Mouse (Mus musculus) C2C12 (cell line): ENCODE measurements around the gene Dazap2. TPM values are rescaled to one million over a fixed set of nuclear protein-coding genes. Genes with fewer than 3 reads are reported as not detected.
"Not testable (repeated sequence)": the region's sequence is repeated elsewhere in the genome, so short reads cannot be mapped to it uniquely, and the experiment has no call there.

Experiments
- H3K27me3 ChIP-seq: one replicate; pipeline ENCODE4 v1.6.1; 2011; ENCODE audit not compliant: control insufficient read depth, insufficient read depth, insufficient read length
- H3K36me3 ChIP-seq: one replicate; pipeline ENCODE4 v1.6.1; 2011; ENCODE audit not compliant: control insufficient read depth, insufficient read depth
- H3K4me3 ChIP-seq: one replicate; pipeline ENCODE4 v1.5.1; 2011; ENCODE audit warnings: mild to moderate bottlenecking, control low read depth; ENCODE audit not compliant: poor library complexity, insufficient read depth, severe bottlenecking
- H3K79me2 ChIP-seq: one replicate; pipeline ENCODE4 v1.6.1; 2011; ENCODE audit not compliant: control insufficient read depth, insufficient read depth
- H3K79me3 ChIP-seq: one replicate; pipeline ENCODE4 v1.6.1; 2011; ENCODE audit warnings: low read depth, control low read depth
- H3ac ChIP-seq: one replicate; pipeline ENCODE3; 2011; ENCODE audit warnings: low read depth; ENCODE audit not compliant: control insufficient read depth, insufficient read length
- CEBPB ChIP-seq: IDR thresholded peaks from one replicate; pipeline ENCODE4 v1.6.1; 2011; ENCODE audit warnings: low read depth, mild to moderate bottlenecking, control low read depth, moderate library complexity
- CTCF ChIP-seq: IDR thresholded peaks from one replicate; pipeline ENCODE4 v1.5.1; 2011; ENCODE audit not compliant: control insufficient read depth, insufficient read depth, insufficient read length
- FOSL1 ChIP-seq: IDR thresholded peaks from one replicate; pipeline ENCODE4 v1.8.0; 2011; ENCODE audit warnings: mild to moderate bottlenecking, low read length; ENCODE audit not compliant: poor library complexity, insufficient read depth, severe bottlenecking
- MAX ChIP-seq: IDR thresholded peaks from one replicate; pipeline ENCODE4 v1.6.1; 2011; ENCODE audit warnings: mild to moderate bottlenecking, control low read depth
- MYOD1 ChIP-seq: IDR thresholded peaks from one replicate; pipeline ENCODE4 v1.6.1; 2011; ENCODE audit warnings: low read depth; ENCODE audit not compliant: control insufficient read depth, insufficient read length
- MYOG ChIP-seq: IDR thresholded peaks from one replicate; pipeline ENCODE4 v1.6.1; 2011; ENCODE audit not compliant: control insufficient read depth, insufficient read length; ENCODE audit errors: extremely low read depth
- USF1 ChIP-seq: IDR thresholded peaks from one replicate; pipeline ENCODE4 v1.6.1; 2011; ENCODE audit warnings: low read depth, mild to moderate bottlenecking, control low read depth, moderate library complexity
- polyA plus RNA-seq: library from polyadenylated mRNA; unstranded; fragments of >200 nt; fragmentation: generic; extraction: Trizol; gene quantifications from one replicate; pipeline ENCODE4 v1.2.1, GENCODE M21; 2012; ENCODE audit warnings: missing spikeins

Gene Dazap2
- polyA plus RNA-seq, 1 experiment, result 142 TPM

DNA sequence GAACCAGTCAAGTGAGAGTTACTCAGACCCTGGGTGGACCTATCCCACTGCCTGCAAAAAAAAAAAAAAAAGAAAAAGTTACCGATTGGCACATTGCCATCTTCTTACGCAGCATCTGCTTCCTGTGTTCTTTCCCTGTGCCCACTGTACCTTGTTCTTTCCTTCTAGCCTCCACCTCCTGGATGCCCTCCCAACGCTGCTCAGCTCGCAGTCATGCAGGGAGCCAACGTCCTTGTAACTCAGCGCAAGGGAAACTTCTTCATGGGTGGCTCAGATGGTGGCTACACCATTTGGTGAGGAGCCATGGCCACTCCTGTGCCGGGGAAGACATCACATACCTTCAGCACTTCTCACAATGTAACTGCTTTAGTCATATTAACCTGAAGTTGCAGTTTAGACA lies 4.1 kb downstream of the Dazap2 start:
- no peak for TF ChIP-seq USF1
- Histone ChIP-seq H3K79me3 (peaks cover 15% of the 10 kb centered on the region), H3ac (no peak overlapping the region), H3K79me2 (peaks cover 21% of the 10 kb centered on the region), H3K4me3 (no peak overlapping the region), H3K36me3 (peaks cover 51% of the 10 kb centered on the region), H3K27me3 (no peaks in the 10 kb centered on the region)

DNA sequence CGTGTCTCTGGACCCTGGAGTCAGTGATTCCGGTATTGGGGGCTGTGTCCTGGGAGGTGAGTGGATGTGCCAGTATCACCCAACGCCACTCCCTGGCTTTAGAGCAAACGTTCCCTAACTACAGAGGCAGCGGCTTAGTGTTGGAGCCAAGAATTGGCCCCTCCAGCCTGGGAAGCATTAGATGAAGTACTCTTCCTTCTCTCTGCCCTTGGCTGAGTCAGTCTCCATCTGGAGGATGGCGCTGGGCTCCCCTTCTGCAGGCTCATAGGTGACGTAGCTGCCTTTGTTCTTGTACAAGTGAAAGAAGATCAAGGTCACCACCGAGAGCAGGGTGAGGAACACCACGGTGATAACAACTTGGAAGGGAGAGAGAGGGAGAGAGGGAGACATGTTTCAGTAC lies 6.5 kb downstream of the Dazap2 start:
- not testable (repeated sequence) for H3K79me3 ChIP-seq, H3K4me3 ChIP-seq, H3K27me3 ChIP-seq, H3ac ChIP-seq
- Histone ChIP-seq H3K36me3 (peaks cover 49% of the 10 kb centered on the region), H3K79me2 (peaks cover 13% of the 10 kb centered on the region)

DNA sequence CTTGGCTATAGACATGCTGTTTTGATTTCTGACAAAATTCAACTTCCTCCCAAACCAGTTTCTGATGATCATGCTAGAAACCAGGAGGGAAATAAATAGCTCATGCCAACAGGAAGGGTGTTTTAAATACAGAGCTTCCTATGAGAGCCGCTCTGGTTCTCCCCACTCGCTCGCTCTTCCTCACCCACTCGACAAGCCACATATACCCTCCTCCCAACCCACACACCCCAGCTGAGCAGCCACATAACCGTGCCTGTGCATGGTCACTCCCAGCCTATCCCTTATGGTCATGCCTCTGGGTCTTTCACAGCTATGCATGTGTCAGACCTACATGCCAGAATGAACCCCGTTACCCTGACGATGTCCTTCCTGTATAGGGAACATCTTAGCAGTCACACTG lies 7.0 kb downstream of the Dazap2 start:
- peaks cover 2% of the 10 kb centered on the region for H3K79me3 ChIP-seq
- peaks cover 8% of the 10 kb centered on the region for H3K79me2 ChIP-seq
- peaks cover 44% of the 10 kb centered on the region for H3K36me3 ChIP-seq
- H3K27me3 ChIP-seq, result no peaks in the 10 kb centered on the region
- TF ChIP-seq USF1, result no peak
- no peak for TF ChIP-seq MAX
- TF ChIP-seq MYOG, result no peak
- TF ChIP-seq MYOD1, result no peak
- H3ac ChIP-seq, result no peak overlapping the region
- H3K4me3 ChIP-seq, result no peak overlapping the region

DNA sequence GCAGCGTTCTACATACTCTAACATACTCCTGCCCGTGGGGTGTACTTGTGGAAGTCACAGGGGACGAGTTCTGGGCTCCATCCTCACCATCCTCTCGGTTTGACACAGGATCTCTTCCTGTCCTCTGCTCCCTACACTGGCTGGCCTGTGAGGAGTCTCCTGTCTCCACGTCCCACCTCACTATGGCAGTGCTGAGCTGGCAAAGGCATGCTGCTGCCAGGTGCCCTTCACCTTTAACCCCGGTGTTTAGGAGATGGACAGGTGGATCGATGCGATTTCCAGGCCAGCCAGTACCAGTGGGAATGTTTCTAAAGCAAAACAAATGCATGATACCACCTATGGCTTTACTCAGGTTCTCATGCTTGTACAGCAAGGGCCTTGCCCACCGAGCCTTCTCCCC lies 8.6 kb downstream of the Dazap2 start:
- no peaks in the 10 kb centered on the region for H3K79me2 ChIP-seq
- H3K27me3 ChIP-seq, result no peaks in the 10 kb centered on the region
- H3ac ChIP-seq, result no peak overlapping the region
- no peaks in the 10 kb centered on the region for H3K79me3 ChIP-seq
- no peak overlapping the region for H3K4me3 ChIP-seq
- H3K36me3 ChIP-seq, result peaks cover 28% of the 10 kb centered on the region
- no peak for TF ChIP-seq CTCF
- no peak for TF ChIP-seq MYOG
- TF ChIP-seq USF1, result no peak
- no peak for TF ChIP-seq MAX
- no peak for TF ChIP-seq CEBPB
- TF ChIP-seq FOSL1, result no peak
- no peak for TF ChIP-seq MYOD1

DNA sequence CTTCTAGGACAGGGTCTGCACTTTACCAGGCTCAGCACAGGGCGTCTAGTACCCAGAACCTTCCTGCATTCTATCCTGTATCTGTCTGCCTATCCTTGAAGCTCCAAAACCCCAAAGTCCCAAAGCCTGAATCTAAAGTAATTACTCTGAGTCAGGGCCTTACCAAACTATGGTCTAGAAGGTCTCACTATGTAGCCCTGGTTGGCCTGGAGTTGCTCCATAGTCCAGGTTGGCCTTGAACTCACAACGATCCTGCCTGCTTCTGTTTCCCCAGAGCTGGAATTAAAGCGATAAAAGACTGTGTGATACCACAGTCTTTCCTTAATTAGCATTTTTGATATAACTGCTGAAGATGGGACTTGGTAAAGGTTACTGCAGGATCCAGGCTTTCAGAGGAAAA lies 9.3 kb downstream of the Dazap2 start:
- Histone ChIP-seq H3K79me2 (no peaks in the 10 kb centered on the region), H3ac (no peak overlapping the region), H3K4me3 (no peak overlapping the region), H3K36me3 (peaks cover 22% of the 10 kb centered on the region), H3K27me3 (no peaks in the 10 kb centered on the region), H3K79me3 (no peaks in the 10 kb centered on the region)
- TF ChIP-seq CTCF (no peak), MAX (no peak), MYOD1 (no peak), FOSL1 (no peak), USF1 (no peak), MYOG (no peak), CEBPB (no peak)

DNA sequence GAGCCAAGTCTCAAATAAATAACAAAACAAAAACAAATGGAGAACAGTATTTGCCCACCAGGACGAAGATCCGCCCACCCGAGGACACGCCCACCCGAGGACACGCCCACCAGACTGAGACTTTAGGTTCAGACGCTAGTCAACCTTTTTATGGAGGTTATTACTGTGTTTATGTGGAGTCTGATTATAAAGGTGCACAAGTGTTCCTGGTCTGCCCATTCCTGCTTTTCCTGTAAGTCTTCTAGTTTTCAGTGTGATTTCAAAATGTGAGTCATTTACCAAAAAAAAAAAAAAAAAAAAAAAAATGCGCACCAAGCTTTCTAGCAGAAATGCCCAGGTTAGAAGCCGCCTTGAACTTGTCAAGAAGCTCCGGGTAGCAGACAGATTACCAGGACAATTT lies 12.1 kb downstream of the Dazap2 start:
- Histone ChIP-seq H3K27me3 (no peaks in the 10 kb centered on the region), H3K79me2 (no peaks in the 10 kb centered on the region), H3K36me3 (no peaks in the 10 kb centered on the region), H3K79me3 (no peaks in the 10 kb centered on the region), H3ac (no peak overlapping the region), H3K4me3 (no peak overlapping the region)
- TF ChIP-seq CEBPB (no peak), FOSL1 (no peak), USF1 (no peak), MYOG (no peak), CTCF (no peak), MAX (no peak), MYOD1 (no peak)

DNA sequence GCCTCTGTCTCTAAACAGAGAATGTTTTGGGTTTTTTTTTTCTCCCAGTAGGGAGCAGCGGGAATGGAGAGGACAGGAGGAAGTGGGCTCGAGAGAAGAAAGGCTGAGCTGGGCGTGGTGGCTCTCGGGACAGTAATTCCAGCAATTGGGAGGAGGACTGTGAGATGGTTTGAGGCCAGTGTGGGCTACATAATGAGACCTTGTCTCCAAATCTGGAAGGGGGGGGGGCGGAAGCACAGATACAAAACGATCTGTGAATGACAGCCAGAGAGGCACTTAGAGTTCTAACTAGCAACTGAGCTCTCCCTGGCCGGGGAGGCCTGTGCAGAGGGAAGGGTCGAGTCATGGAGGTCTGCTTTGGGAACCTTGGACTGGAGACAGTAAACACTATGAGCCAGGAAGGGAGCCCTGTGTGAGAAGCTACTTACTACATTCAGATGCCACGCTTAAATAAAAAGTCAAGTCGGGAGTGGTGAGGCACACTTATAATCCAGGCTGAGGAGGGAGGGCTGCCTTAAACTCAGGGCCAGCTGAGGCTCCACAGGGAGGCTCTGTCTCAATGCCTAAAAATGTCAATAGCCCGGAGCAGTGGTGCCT lies 12.7 kb downstream of the Dazap2 start:
- H3K4me3 ChIP-seq, result no peak overlapping the region
- no peaks in the 10 kb centered on the region for H3K79me3 ChIP-seq
- no peaks in the 10 kb centered on the region for H3K27me3 ChIP-seq
- H3ac ChIP-seq, result no peak overlapping the region
- no peaks in the 10 kb centered on the region for H3K36me3 ChIP-seq
- TF ChIP-seq FOSL1, result no peak
- no peak for TF ChIP-seq MAX
- no peak for TF ChIP-seq CTCF
- no peak for TF ChIP-seq MYOG
- TF ChIP-seq USF1, result no peak
- TF ChIP-seq CEBPB, result no peak
- no peak for TF ChIP-seq MYOD1
- H3K79me2 ChIP-seq, result no peaks in the 10 kb centered on the region
